Mouse (Mus musculus): ENCODE results near the gene Tfap2e. TPM values are rescaled to one million over a fixed set of nuclear protein-coding genes. Genes with fewer than 3 reads are reported as not detected.

The Tfap2e gene
- polyA plus RNA-seq, 1 experiment from 2014 or later, result not detected

DNA sequence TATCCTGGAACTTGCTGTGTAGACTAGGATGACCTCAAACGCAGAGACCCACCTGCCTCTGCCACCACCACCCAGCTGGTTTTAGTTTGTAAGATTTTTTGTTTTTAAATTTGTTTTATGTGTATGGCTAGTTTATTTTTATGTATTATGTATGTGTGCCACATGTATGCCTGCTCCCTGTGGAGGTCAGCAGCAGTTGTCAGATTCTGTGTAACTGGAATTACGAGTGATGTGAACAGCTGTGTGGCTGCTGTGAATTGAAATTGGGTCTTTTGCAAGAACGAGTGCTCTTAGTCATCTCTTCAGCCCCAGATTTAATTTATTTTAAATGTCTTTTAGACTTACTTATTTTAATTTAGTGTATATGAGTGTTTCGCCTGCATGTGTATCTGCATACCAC lies 39.1 kb downstream of the Tfap2e start:
- Histone ChIP-seq H3K4me2 (no peak overlapping the region), H3K9me3 (ENCODE audit: low read depth, low read length) (no peaks in the 10 kb centered on the region), H3K27me3 (ENCODE audit: insufficient read depth, low read length) (no peaks in the 10 kb centered on the region), H3K4me3 (ENCODE audit: low read depth, low read length) (no peak overlapping the region), H3K9ac (no peak overlapping the region), H3K4me1 (ENCODE audit: insufficient read depth) (no peaks in the 10 kb centered on the region), H3K36me3 (ENCODE audit: insufficient read depth) (peaks cover 45% of the 10 kb centered on the region), H3K27ac (ENCODE audit: low read depth) (no peak overlapping the region)
- TF ChIP-seq CTCF (IDR thresholded peaks at IDR 0.05; ENCODE audit: low read depth), result no peak
- DNase-seq (no peak), ATAC-seq (ENCODE audit: insufficient read depth) (no peak)
- 84% methylated on average over 4 of the region's 4 CpGs for WGBS

- DNase-seq, result no peak
- no peaks in the 10 kb centered on the region for H3K9me3 ChIP-seq (ENCODE audit: low read depth, low read length)
- peaks cover 34% of the 10 kb centered on the region for H3K36me3 ChIP-seq (ENCODE audit: insufficient read depth)
- no peak overlapping the region for H3K27ac ChIP-seq (ENCODE audit: low read depth)
- H3K4me1 ChIP-seq (ENCODE audit: insufficient read depth), result no peaks in the 10 kb centered on the region
- no peaks in the 10 kb centered on the region for H3K27me3 ChIP-seq (ENCODE audit: insufficient read depth, low read length)
- H3K4me3 ChIP-seq (ENCODE audit: low read depth, low read length), result no peak overlapping the region
- no peak overlapping the region for H3K9ac ChIP-seq
- WGBS, result 78% methylated on average over 5 of the region's 5 CpGs
- H3K4me2 ChIP-seq, result no peak overlapping the region
- no peak for ATAC-seq (ENCODE audit: insufficient read depth)
- no peak for TF ChIP-seq CTCF (IDR thresholded peaks at IDR 0.05; ENCODE audit: low read depth)
Measured at GRCm38 (mm10) chr4:126693021-126693420, 43.0 kb downstream of the Tfap2e start.

GRCm38 (mm10) chr4:126689457-126689856 lies 46.6 kb downstream of the Tfap2e start:
- H3K4me1 ChIP-seq (ENCODE audit: insufficient read depth), result no peaks in the 10 kb centered on the region
- ATAC-seq (ENCODE audit: insufficient read depth) (no peak), DNase-seq (no peak)
- H3K4me3 ChIP-seq (ENCODE audit: low read depth, low read length), result no peak overlapping the region
- no peaks in the 10 kb centered on the region for H3K27me3 ChIP-seq (ENCODE audit: insufficient read depth, low read length)
- no peak overlapping the region for H3K9ac ChIP-seq
- 77% methylated on average over 2 of the region's 2 CpGs for WGBS
- TF ChIP-seq CTCF (IDR thresholded peaks at IDR 0.05; ENCODE audit: low read depth), result no peak
- H3K36me3 ChIP-seq (ENCODE audit: insufficient read depth), result peaks cover 60% of the 10 kb centered on the region
- H3K4me2 ChIP-seq, result no peak overlapping the region
- no peaks in the 10 kb centered on the region for H3K9me3 ChIP-seq (ENCODE audit: low read depth, low read length)
- H3K27ac ChIP-seq (ENCODE audit: low read depth), result no peak overlapping the region

DNA sequence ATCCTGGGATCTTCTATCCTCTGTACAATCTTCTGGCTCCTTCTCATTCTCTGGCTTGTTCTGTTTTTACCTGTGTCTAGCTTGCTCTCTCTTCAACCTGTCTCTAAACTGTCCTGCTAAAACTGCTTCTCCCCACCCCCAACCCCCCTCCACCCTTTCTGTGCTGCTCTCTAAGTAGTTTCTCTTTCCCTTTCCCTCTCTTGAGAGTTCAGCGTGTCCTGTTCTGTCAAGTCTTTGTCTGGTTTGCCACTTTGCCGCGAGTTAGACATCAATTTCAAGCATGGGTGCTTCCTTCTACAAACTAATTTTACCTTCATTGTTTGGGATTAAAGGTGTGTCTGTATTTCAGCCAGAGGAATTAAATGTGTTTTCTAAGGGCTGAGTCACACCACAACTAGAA lies 53.0 kb downstream of the Tfap2e start:
- Histone ChIP-seq H3K4me1 (ENCODE audit: insufficient read depth) (no peaks in the 10 kb centered on the region; the same call in 1 of the 2 replicates), H3K27me3 (ENCODE audit: insufficient read depth, low read length) (no peaks in the 10 kb centered on the region), H3K9ac (no peak overlapping the region), H3K27ac (ENCODE audit: low read depth) (no peak overlapping the region), H3K36me3 (ENCODE audit: insufficient read depth) (peaks cover 41% of the 10 kb centered on the region), H3K9me3 (ENCODE audit: low read depth, low read length) (no peaks in the 10 kb centered on the region), H3K4me3 (ENCODE audit: low read depth, low read length) (no peak overlapping the region), H3K4me2 (no peak overlapping the region)
- no peak for DNase-seq
- ATAC-seq (ENCODE audit: insufficient read depth), result no peak
- TF ChIP-seq CTCF (IDR thresholded peaks at IDR 0.05; ENCODE audit: low read depth), result no peak
- WGBS, result 87% methylated on average over 3 of the region's 3 CpGs

DNA sequence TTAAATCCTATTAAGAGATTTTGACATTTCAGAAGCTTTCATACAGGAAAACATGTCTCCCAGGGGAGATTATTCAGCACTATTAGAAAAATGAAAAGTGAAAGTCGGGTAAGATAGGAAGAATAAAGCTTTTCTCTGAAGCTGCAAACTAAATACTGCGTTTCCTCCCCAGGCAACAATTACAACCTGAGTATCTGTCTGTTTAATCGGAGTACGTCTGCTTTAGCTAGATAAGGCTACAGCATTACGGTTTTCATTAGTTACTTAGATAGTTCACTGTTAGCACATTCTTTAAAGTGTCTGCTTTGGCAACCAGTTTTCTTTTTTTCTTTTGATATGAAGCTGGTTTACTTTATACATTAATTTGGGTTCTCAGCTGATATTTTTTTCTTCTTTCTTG lies 53.7 kb downstream of the Tfap2e start:
- Histone ChIP-seq H3K36me3 (ENCODE audit: insufficient read depth) (peaks cover 33% of the 10 kb centered on the region), H3K9ac (no peak overlapping the region), H3K9me3 (ENCODE audit: low read depth, low read length) (no peaks in the 10 kb centered on the region), H3K4me2 (no peak overlapping the region), H3K4me1 (ENCODE audit: insufficient read depth) (no peaks in the 10 kb centered on the region; the same call in 1 of the 2 replicates), H3K27me3 (ENCODE audit: insufficient read depth, low read length) (no peaks in the 10 kb centered on the region), H3K4me3 (ENCODE audit: low read depth, low read length) (no peak overlapping the region), H3K27ac (ENCODE audit: low read depth) (no peak overlapping the region)
- DNase-seq (no peak), ATAC-seq (ENCODE audit: insufficient read depth) (no peak)
- TF ChIP-seq CTCF (IDR thresholded peaks at IDR 0.05; ENCODE audit: low read depth), result no peak
- whole genome bisulfite sequencing, result 79% methylated on average over 5 of the region's 5 CpGs

GRCm38 (mm10) chr4:126677054-126678003 lies 58.7 kb downstream of the Tfap2e start, which contains the start of gene Psmb2:
Gene Psmb2 (plus strand): TSS chr4:126677630.
- Histone ChIP-seq H3K4me2 (peak within 1 kb of the TSS; percentile 82), H3K9ac (peak within 1 kb of the TSS; percentile 92), H3K27me3 (ENCODE audit: insufficient read depth, low read length) (no peaks in the 10 kb centered on the region), H3K27ac (ENCODE audit: low read depth) (peak within 1 kb of the TSS; percentile 69; the same call in 1 of the 2 replicates), H3K36me3 (ENCODE audit: insufficient read depth) (no peaks in the 10 kb centered on the region), H3K4me1 (ENCODE audit: insufficient read depth) (no peaks in the 10 kb centered on the region; the same call in 1 of the 2 replicates), H3K4me3 (ENCODE audit: low read depth, low read length) (peak within 1 kb of the TSS; percentile 87), H3K9me3 (ENCODE audit: low read depth, low read length) (no peaks in the 10 kb centered on the region)
- peak; percentile 99 for ATAC-seq (ENCODE audit: insufficient read depth)
- TF ChIP-seq CTCF (IDR thresholded peaks at IDR 0.05; ENCODE audit: low read depth), result no peak
- DNase-seq, result peak; percentile 99
- WGBS, result 3% methylated on average over 48 of the region's 48 CpGs

GRCm38 (mm10) chr4:126667075-126667474 lies 69.0 kb downstream of the Tfap2e start:
- ATAC-seq (ENCODE audit: insufficient read depth) (no peak), DNase-seq (no peak)
- Histone ChIP-seq H3K9me3 (ENCODE audit: low read depth, low read length) (peaks cover 3% of the 10 kb centered on the region; the same call in 1 of the 2 replicates), H3K9ac (no peak overlapping the region), H3K36me3 (ENCODE audit: insufficient read depth) (no peaks in the 10 kb centered on the region), H3K4me3 (ENCODE audit: low read depth, low read length) (no peak overlapping the region), H3K27ac (ENCODE audit: low read depth) (no peak overlapping the region), H3K27me3 (ENCODE audit: insufficient read depth, low read length) (no peaks in the 10 kb centered on the region), H3K4me1 (ENCODE audit: insufficient read depth) (no peaks in the 10 kb centered on the region), H3K4me2 (no peak overlapping the region)
- 93% methylated on average over 2 of the region's 2 CpGs for WGBS
- no peak; the same call in 1 of the 2 replicates for TF ChIP-seq CTCF (IDR thresholded peaks at IDR 0.05; ENCODE audit: low read depth)

Other genes starting within 250 kb of the Tfap2e start
- gene Ago4, start 202.8 kb downstream of the Tfap2e start, polyA plus RNA-seq (2014; fragmentation: Nextera tagmentation; extraction: Ambion mirVana), result 2.9 and 3.5 TPM in 2 replicates
- 52.6 and 54.3 TPM in 2 replicates for gene Clspn, start 179.3 kb downstream of the Tfap2e start, polyA plus RNA-seq (2014; fragmentation: Nextera tagmentation; extraction: Ambion mirVana)
- gene 5730409E04Rik, start 126.4 kb downstream of the Tfap2e start, polyA plus RNA-seq (2014; fragmentation: Nextera tagmentation; extraction: Ambion mirVana), result 2.7 and 3.2 TPM in 2 replicates
- gene Psmb2, start 58.6 kb downstream of the Tfap2e start, polyA plus RNA-seq (2014; fragmentation: Nextera tagmentation; extraction: Ambion mirVana), result 510 and 528 TPM in 2 replicates
- 28.7 and 30.4 TPM in 2 replicates for gene Ncdn, start 17.2 kb upstream of the Tfap2e start, polyA plus RNA-seq (2014; fragmentation: Nextera tagmentation; extraction: Ambion mirVana)
- 20.9 and 23.1 TPM in 2 replicates for gene AU040320, start 17.3 kb upstream of the Tfap2e start, polyA plus RNA-seq (2014; fragmentation: Nextera tagmentation; extraction: Ambion mirVana)
- gene Zmym4, start 231.9 kb upstream of the Tfap2e start, polyA plus RNA-seq (2014; fragmentation: Nextera tagmentation; extraction: Ambion mirVana), result 19.8 and 21.8 TPM in 2 replicates